Mouse (Mus musculus): ENCODE measurements around the gene Bax. TPM values are rescaled to one million over a fixed set of nuclear protein-coding genes. Genes with fewer than 3 reads are reported as not detected.

Bax gene
- 100 to 1,000 TPM; 111 to 121 TPM for total RNA-seq (2023)

DNA sequence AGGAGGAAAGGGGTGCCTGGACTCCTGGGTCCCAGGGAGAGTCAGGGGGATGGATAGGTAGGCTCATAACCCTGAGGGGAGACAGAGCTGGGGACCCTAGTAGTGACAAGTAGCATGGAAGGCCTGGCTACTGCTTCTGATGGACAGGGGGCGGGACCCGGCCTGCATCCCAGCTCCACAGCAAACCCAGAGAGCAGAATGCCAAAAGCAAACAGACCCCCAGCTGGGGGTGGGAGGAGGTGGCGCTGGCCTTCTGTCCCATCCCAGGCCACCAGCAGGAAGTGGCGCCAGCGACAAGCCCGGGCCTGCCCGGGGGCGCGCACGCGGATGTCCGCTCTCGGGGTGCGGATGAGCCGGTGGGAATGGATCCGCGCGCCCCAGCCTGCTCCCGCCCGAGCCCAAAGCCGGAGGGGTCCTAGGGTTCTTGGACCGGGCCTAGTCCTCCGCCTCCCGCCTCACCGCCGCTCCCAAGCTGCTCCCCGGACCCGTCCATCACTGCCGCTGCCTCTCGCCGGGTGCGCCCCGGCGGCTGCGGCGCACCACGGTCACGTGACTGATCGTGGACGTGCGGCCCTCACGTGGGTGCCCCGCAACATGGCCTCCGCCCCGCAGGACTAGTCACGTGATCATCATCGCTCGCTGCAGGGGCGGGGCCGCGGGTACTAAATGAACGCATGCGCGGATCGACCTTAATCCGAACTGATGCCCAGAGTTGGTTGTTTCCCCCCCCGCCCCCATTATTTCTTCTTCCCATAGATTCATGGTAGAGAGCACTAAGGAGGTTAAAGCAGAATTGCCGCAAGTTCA is at the start of gene Bax:
Gene Bax, minus strand, starts transcription at position 616 of the 807 bp plus-strand sequence.

GRCm38 (mm10) chr7:45509912-45510787 is 43.5 kb upstream of the Bax start, which contains the start of gene Nucb1:
Gene Nucb1, minus strand, starts transcription at chr7:45510406.

GRCm38 (mm10) chr7:45488293-45489204 is 21.9 kb upstream of the Bax start, which contains the start of gene Dhdh:
Gene Dhdh, minus strand, starts transcription at chr7:45488805.

GRCm38 (mm10) chr7:45486761-45487415 is 20.2 kb upstream of the Bax start, which contains the start of gene Gm45808:
Gene Gm45808, minus strand, starts transcription at chr7:45486811.

GRCm38 (mm10) chr7:45481374-45481927 is 14.8 kb upstream of the Bax start, which contains the start of gene Tulp2:
Gene Tulp2, plus strand, starts transcription at chr7:45481877.

DNA sequence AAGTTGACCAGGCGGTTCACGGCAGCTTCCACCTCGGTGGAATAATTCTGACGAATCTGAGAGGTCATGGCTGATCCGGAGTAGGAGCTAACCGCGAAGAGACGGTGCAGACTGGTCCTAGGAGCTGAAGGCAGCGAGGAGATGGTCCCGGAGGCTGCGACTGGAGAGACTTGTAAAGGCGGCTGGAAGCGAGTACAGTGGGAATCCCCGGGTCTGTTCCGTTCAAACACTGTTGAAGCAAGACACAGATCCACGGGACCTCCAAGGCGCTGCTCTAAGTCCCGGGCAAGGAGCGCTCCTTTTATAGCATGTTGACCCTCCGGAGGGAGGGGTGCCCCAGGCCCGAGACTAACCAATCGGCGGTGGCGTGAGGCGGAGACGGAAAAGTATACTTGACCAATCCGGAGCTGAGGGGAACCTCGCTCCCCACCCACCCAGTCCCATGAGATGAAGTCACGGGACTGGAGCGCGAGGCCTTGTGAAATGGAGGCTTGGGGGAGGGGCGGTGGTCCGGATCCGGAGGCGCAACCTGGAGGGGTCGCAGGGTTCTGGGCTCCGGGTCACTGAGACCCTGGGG is 7.0 kb downstream of the Bax start, which contains the start of gene Ftl1:
Gene Ftl1, minus strand, starts transcription at position 321 of the 577 bp plus-strand sequence.

GRCm38 (mm10) chr7:45437521-45438276 is 29.0 kb downstream of the Bax start, which contains the start of gene Ruvbl2:
Gene Ruvbl2, minus strand, starts transcription at chr7:45438096.

GRCm38 (mm10) chr7:45434203-45435015 is 32.3 kb downstream of the Bax start, which contains the start of gene Gys1:
Gene Gys1, plus strand, starts transcription at chr7:45434844.

DNA sequence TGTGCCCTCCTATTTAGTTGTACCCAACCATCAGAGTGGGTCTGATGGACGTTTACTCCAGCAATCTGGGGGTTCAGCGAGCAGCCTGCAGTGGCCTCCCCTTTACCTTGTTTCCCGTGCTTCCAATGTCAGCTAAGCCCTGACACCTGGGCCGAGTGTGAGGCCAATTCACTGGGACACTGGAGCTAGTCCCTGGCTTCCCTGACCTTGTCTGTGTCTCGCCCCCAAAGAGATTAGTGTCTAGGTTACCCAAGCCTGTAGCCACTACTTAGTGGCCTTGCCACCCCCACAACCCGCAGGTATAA is 46.1 kb downstream of the Bax start, which contains the start of gene Lhb:
Gene Lhb, plus strand, starts transcription at position 206 of the 305 bp plus-strand sequence.

GRCm38 (mm10) chr7:45413113-45413863 is 53.4 kb downstream of the Bax start, which contains the start of gene Ntf5:
Gene Ntf5, plus strand, starts transcription at chr7:45413695.

Other genes starting within 250 kb of the Bax start
- 100 to 1,000 TPM; 153 to 162 TPM for gene Cd37, start 227.8 kb downstream of the Bax start, total RNA-seq (2023)
- not detected for gene Slc6a16, start 225.8 kb downstream of the Bax start, total RNA-seq (2023)
- gene Slc6a21, start 189.4 kb downstream of the Bax start, total RNA-seq (2023), result under 1 TPM in 1 of 2 experiments, not detected in 1; 0.27 TPM
- 10 to 100 TPM; 13.8 to 14.3 TPM for gene Trpm4, start 133.1 kb downstream of the Bax start, total RNA-seq (2023)
- not detected for gene Hrc, start 131.6 kb downstream of the Bax start, total RNA-seq (2023)
- gene Ppfia3, start 99.9 kb downstream of the Bax start, total RNA-seq (2023), result under 1 TPM; 0.18 to 0.67 TPM
- not detected for gene Lin7b, start 96.3 kb downstream of the Bax start, total RNA-seq (2023)
- 100 to 1,000 TPM; 372 to 402 TPM for gene Snrnp70, start 71.2 kb downstream of the Bax start, total RNA-seq (2023)
- not detected for gene Kcna7, start 61.2 kb downstream of the Bax start, total RNA-seq (2023)
- gene Ntf5, start 53.2 kb downstream of the Bax start, total RNA-seq (2023), result not detected
- not detected for gene Lhb, start 46.1 kb downstream of the Bax start, total RNA-seq (2023)
- 10 to 100 TPM in 1 of 2 experiments, 1 to 10 TPM in 1; 7.7 to 10.9 TPM for gene Gys1, start 32.1 kb downstream of the Bax start, total RNA-seq (2023)
- 10 to 100 TPM; 27.3 to 29.0 TPM for gene Ruvbl2, start 28.8 kb downstream of the Bax start, total RNA-seq (2023)
- 1,000 to 10,000 TPM; 2,883 to 3,990 TPM for gene Ftl1, start 7.0 kb downstream of the Bax start, total RNA-seq (2023)
- not detected for gene Tulp2, start 15.0 kb upstream of the Bax start, total RNA-seq (2023)
- 1 to 10 TPM; 1.3 to 1.7 TPM for gene Gm45808, start 19.9 kb upstream of the Bax start, total RNA-seq (2023)
- gene Dhdh, start 21.9 kb upstream of the Bax start, total RNA-seq (2023), result 10 to 100 TPM; 10.4 to 11.5 TPM
- 100 to 1,000 TPM; 153 to 162 TPM for gene Nucb1, start 43.5 kb upstream of the Bax start, total RNA-seq (2023)
- 100 to 1,000 TPM; 820 to 877 TPM for gene Ppp1r15a, start 59.4 kb upstream of the Bax start, total RNA-seq (2023)
- gene Plekha4, start 59.4 kb upstream of the Bax start, total RNA-seq (2023), result under 1 TPM; 0.71 to 0.79 TPM
- under 1 TPM in 1 of 2 experiments, not detected in 1; 0.39 TPM for gene Hsd17b14, start 88.0 kb upstream of the Bax start, total RNA-seq (2023)
- 10 to 100 TPM; 64.9 to 67.0 TPM for gene Bcat2, start 103.3 kb upstream of the Bax start, total RNA-seq (2023)
- not detected for gene Fgf21, start 148.6 kb upstream of the Bax start, total RNA-seq (2023)
- not detected for gene Fut1, start 150.4 kb upstream of the Bax start, total RNA-seq (2023)
- gene Izumo1, start 154.9 kb upstream of the Bax start, total RNA-seq (2023), result under 1 TPM in 1 of 2 experiments, not detected in 1; 0.36 TPM
- under 1 TPM; 0.45 to 0.49 TPM for gene Rasip1, start 160.6 kb upstream of the Bax start, total RNA-seq (2023)
- gene Mamstr, start 173.1 kb upstream of the Bax start, total RNA-seq (2023), result not detected
- not detected for gene Fut2, start 199.5 kb upstream of the Bax start, total RNA-seq (2023)
- gene Ntn5, start 217.1 kb upstream of the Bax start, total RNA-seq (2023), result not detected
- gene Sec1, start 227.5 kb upstream of the Bax start, total RNA-seq (2023), result not detected
- gene Car11, start 232.9 kb upstream of the Bax start, total RNA-seq (2023), result not detected
- gene Dbp, start 238.2 kb upstream of the Bax start, total RNA-seq (2023), result 10 to 100 TPM in 1 of 2 experiments, 1 to 10 TPM in 1; 8.5 to 11.4 TPM
- gene Rpl18, start 248.6 kb upstream of the Bax start, total RNA-seq (2023), result 1,000 to 10,000 TPM; 1,433 to 1,476 TPM